Mouse (Mus musculus) embryonic fibroblast, embryonic 13.5 days (primary cell): Measurements from ENCODE around the gene Crb1. TPM values are rescaled to one million over a fixed set of nuclear protein-coding genes. Genes with fewer than 3 reads are reported as not detected.
A peak's percentile ranks its signal among the peaks of the same experiment; 100 is the strongest.
"Not testable (repeated sequence)": the region's sequence is repeated elsewhere in the genome, so short reads cannot be mapped to it uniquely, and the experiment has no call there.

Experiments used
- H3K27ac ChIP-seq: 2 replicates; pipeline ENCODE4 v1.5.1; 2012; ENCODE audit warnings: low read length, control low read depth, inconsistent platforms; ENCODE audit not compliant: insufficient read depth
- H3K4me1 ChIP-seq: 2 replicates; pipeline ENCODE4 v1.6.1; 2011; ENCODE audit warnings: low read length; ENCODE audit not compliant: control insufficient read depth, insufficient read depth
- H3K4me3 ChIP-seq: 2 replicates; pipeline ENCODE4 v1.5.1; 2011; ENCODE audit warnings: mild to moderate bottlenecking, control low read depth, low read length; ENCODE audit not compliant: insufficient read depth
- CTCF ChIP-seq: IDR thresholded peaks from 2 replicates; pipeline ENCODE4 v1.5.1; 2011; ENCODE audit warnings: mild to moderate bottlenecking, control low read depth, low read length, moderate library complexity, borderline replicate concordance; ENCODE audit not compliant: insufficient read depth
- POLR2A ChIP-seq: IDR thresholded peaks from 2 replicates; pipeline ENCODE4 v1.6.1; 2011; ENCODE audit warnings: low read depth, mild to moderate bottlenecking, control low read depth, low read length, moderate library complexity
- polyA plus RNA-seq: library from polyadenylated mRNA; stranded (reverse); fragments of >200 nt; gene quantifications from 2 replicates; pipeline ENCODE4 v1.2.4, GENCODE M21; 2011; ENCODE audit warnings: low read depth; ENCODE audit not compliant: missing spikeins, insufficient read length

The Crb1 gene
- polyA plus RNA-seq: not detected in 2 replicates

GRCm38 (mm10) chr1:139376638-139377286, at the start of gene Crb1:
TSS of gene Crb1 (minus strand) at chr1:139377100.
- Histone ChIP-seq H3K27ac (no peak within 1 kb of the TSS), H3K4me1 (no peaks in the 10 kb centered on the region), H3K4me3 (no peak within 1 kb of the TSS)
- TF ChIP-seq CTCF (no peak), POLR2A (no peak)

DNA sequence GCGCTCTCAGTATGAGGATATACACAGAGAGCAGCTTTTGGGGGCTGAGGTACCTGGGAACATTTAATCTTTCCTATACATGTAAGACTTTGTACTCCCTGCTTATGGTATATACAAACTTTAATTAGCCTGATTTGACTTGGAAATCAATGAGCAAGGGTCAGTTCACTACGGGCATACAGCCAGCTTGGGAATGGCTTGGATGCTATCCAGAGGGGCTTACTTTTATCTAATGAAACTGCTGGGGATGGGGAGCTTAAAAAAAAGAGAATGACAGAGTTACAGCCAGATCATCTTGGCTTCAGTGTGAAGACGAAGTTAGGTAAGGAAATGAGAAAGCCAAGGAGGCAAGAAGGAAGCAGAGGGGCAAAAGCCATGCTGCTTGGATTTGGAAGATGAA, 48.1 kb upstream of the Crb1 start:
- Histone ChIP-seq H3K27ac (no peak overlapping the region), H3K4me1 (peaks cover 9% of the 10 kb centered on the region), H3K4me3 (peak overlapping the region; percentile 30)
- no peak for TF ChIP-seq POLR2A
- no peak for TF ChIP-seq CTCF

DNA sequence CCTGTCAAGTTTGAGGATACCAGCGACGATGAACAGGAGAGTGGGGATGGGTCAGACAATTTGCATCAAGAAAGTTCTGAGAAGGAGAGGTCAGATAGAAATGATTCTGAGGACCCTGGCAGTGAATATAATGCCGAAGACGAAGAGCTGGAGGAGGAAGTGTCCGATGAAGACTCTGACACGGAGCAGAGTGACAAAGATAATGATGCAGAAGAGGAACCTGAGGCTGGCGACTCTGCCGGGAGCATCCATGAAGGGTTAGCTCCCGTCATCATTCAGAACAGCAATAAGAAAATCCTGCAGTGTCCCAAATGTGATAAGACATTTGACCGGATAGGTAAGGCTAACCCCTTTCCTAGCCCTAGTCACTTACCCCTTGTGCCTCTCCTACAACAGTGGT, 47.0 kb upstream of the Crb1 start:
- Histone ChIP-seq H3K4me1 (peaks cover 9% of the 10 kb centered on the region), H3K4me3 (peak overlapping the region; percentile 95), H3K27ac (no peak overlapping the region)
- no peak for TF ChIP-seq CTCF
- TF ChIP-seq POLR2A: no peak

- no peak overlapping the region for H3K27ac ChIP-seq
- H3K4me3 ChIP-seq: peak overlapping the region; percentile 95
- TF ChIP-seq CTCF: no peak
- no peak for TF ChIP-seq POLR2A
- peaks cover 9% of the 10 kb centered on the region for H3K4me1 ChIP-seq
Observed at GRCm38 (mm10) chr1:139422941-139423340, 46.0 kb upstream of the Crb1 start.

DNA sequence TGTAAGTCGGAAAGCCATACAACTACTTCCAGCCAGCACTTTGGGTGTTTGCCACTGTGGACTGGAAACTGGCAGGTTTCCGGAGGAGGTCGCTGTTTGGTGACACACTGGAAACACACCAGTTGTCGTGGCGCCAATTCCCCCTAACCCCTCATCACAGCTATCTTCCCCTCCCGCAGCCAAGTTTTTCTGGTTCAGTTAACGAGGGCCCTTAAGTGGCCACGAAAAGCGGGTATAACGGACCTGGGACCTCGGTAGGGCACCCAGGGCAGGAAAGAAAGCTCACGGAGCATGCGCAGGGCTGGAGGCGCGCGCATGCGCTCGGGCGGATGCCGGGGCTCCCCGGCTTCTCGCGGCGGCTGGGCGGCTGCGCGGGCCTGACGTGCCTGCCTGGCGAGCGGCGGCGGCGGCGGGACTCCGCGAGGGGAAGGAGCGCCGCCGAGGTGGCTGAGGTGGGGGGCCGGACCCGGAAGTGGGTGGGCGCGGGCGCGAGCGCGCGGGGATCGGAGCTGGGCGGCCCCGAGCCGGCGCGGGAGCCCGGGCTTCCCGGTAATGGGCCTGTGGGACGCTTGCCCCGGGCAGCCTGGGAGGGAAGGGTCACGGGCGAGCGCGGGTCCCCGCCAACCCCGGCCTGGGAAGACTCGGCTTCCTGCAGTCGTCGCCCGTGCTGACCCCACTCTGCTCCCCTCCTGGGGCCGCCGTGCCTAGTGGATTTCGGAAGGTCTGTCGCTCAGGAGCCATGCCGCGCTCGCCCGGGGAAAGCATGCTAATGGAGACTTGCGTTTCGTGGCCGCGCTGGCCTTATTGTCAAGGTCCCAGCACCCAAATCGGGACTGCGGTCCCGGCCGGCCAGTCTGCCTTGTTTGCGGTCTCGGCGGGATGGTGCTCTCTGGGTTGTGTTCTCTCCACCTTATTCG, 45.2 kb upstream of the Crb1 start, which contains the start of gene Zbtb41:
Zbtb41 (plus strand) TSS at position 414 of the 917 bp plus-strand sequence.
- TF ChIP-seq POLR2A (peak; percentile 83), CTCF (peak; percentile 6; the same call in 1 of the 2 replicates)
- Histone ChIP-seq H3K4me1 (peaks cover 9% of the 10 kb centered on the region), H3K4me3 (peak within 1 kb of the TSS; percentile 95), H3K27ac (peak within 1 kb of the TSS; percentile 65)

- TF ChIP-seq CTCF (no peak), POLR2A (no peak)
- H3K27ac ChIP-seq: no peak overlapping the region
- peaks cover 9% of the 10 kb centered on the region for H3K4me1 ChIP-seq
- peak overlapping the region; percentile 63 for H3K4me3 ChIP-seq
Observed at GRCm38 (mm10) chr1:139421521-139421874, 44.6 kb upstream of the Crb1 start.

GRCm38 (mm10) chr1:139413465-139413864, 36.6 kb upstream of the Crb1 start:
- no peak overlapping the region for H3K4me3 ChIP-seq
- no peak for TF ChIP-seq CTCF
- no peak for TF ChIP-seq POLR2A
- no peak overlapping the region for H3K27ac ChIP-seq
- no peaks in the 10 kb centered on the region for H3K4me1 ChIP-seq

DNA sequence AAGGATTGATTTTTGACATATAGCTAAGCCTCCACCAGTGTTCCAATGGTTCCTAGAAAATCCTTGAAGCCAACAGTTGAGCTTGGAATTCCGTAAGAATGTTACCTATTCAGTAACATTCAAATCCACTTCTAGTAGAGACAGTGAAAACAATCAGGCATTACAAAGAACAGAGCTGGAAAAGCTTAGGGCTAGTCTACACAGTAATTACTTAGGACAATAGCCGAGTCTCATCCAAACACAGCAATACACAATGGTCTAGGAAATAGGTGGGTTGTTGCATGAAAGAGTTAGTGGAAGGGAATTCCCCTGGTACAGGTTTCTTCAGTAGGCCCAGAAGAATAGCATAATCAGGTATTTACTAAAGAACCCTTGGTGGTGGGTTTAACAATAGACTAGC, 35.5 kb upstream of the Crb1 start:
- not testable (repeated sequence) for H3K27ac ChIP-seq, H3K4me3 ChIP-seq

GRCm38 (mm10) chr1:139407701-139408100, 30.8 kb upstream of the Crb1 start:
- Histone ChIP-seq H3K27ac (no peak overlapping the region), H3K4me3 (no peak overlapping the region), H3K4me1 (no peaks in the 10 kb centered on the region)
- TF ChIP-seq POLR2A (no peak), CTCF (no peak)

More for the DNA sequence above, 35.5 kb upstream of the Crb1 start:
- H3K4me1 ChIP-seq: not testable (repeated sequence)

DNA sequence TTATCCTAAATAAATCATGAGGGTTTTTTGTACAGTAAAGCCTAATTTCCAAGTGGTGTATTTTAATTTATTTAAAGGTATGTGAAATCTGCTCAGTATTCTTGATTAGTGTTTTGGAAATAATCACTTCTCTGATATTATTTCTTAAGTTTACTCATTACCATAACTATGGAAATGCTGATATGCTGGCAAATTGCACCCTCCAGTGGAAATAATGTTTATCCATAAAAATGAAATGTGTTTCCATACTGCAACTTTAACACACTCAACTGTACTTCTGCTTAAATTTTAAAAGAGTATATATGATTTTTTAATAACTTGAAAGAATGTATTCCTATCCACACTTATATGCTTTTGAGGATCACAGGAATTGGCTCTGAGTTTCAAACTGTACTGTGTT, 28.9 kb upstream of the Crb1 start:
- Histone ChIP-seq H3K4me3 (no peak overlapping the region), H3K27ac (no peak overlapping the region), H3K4me1 (no peaks in the 10 kb centered on the region)
- no peak for TF ChIP-seq CTCF
- no peak for TF ChIP-seq POLR2A
